Mouse (Mus musculus) frontal cortex, postnatal 10 days (tissue): Measurements from ENCODE around the gene Ifitm3.
"Not testable (repeated sequence)": the region's sequence is repeated elsewhere in the genome, so short reads cannot be mapped to it uniquely, and the experiment has no call there.

ENCODE experiments used
- DNase-seq, 2 experiments: peaks; one replicate each; pipeline ENCODE4 v3.0.0; 2022; ENCODE audit warnings: low spot score in 2 of 2, mixed read lengths in 1 of 2

Ifitm3 gene

GRCm38 (mm10) chr7:141000881-141001708, 9.5 kb downstream of the Ifitm3 start:
- no peak for DNase-seq

GRCm38 (mm10) chr7:140998853-140999700, 11.5 kb downstream of the Ifitm3 start:
- DNase-seq = no peak

- no peak for DNase-seq
These were observed 12.8 kb downstream of the Ifitm3 start for GRCm38 (mm10) chr7:140997817-140998216.

- no peak for DNase-seq
These were observed 19.4 kb downstream of the Ifitm3 start for GRCm38 (mm10) chr7:140991117-140991689.

GRCm38 (mm10) chr7:140990622-140991021, 19.9 kb downstream of the Ifitm3 start:
- DNase-seq = no peak

DNA sequence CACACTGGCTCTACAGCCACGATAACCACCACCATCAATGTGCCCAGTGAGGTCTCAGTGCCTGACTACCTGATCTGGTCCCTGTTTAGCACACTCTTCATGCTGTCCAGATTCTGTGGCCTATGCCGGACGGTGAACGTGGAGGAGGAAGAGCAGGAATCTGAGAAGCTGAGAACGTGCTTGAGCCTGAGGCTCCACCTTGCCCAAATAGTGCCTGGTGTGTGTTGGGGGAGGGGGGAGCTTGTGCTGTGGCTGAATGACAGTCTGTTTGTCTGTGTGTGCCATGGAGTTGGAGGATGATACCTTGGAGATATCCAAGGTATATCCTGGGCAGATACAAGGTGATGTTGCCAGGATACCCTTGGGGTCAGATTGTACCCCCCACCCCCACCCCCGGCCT, 20.4 kb downstream of the Ifitm3 start:
- no peak for DNase-seq

- DNase-seq = no peak
These were observed 21.5 kb downstream of the Ifitm3 start for GRCm38 (mm10) chr7:140989022-140989421.

GRCm38 (mm10) chr7:140987182-140988138, 23.1 kb downstream of the Ifitm3 start:
- DNase-seq = no peak

GRCm38 (mm10) chr7:140982971-140983370, 27.6 kb downstream of the Ifitm3 start:
- DNase-seq = no peak

DNA sequence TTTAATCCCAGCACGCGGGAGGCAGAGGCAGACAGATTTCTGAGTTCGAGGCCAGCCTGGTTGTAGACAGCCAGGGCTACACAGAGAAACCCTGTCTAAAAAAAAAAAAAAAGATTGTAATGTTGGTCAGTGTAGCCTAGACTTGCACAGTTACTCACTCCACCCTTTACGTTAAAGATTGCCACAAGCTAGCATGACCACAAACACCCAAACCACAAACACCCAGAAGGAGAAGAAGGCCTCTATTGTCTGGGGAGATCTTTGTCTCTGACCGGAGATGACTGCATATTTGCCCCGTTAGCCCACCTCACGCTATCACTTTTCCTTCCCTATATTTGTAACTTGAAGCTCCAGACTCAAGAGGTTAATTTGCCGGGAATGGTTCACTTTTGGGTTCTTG, 28.9 kb downstream of the Ifitm3 start:
- DNase-seq = no peak

DNA sequence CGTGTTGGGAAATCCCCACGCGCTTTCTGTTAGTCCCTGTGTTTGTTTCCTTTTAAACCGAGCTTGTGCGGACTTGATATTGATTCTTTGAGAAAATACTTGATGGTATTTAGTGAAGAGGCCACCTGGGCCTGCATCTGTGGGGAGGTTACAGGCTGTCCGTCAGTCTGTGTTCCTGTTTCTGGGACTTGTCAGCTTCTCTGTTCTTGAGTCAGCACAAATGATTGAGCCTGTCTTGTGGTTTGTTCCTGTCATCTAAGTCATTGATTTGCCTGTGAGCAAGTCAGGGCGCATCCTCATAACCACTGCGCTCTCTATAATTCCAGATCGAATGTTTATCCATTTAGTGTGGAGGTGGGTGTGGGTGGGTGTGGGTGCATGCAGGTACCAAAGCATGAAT, 33.9 kb downstream of the Ifitm3 start:
- not testable (repeated sequence) for DNase-seq

DNA sequence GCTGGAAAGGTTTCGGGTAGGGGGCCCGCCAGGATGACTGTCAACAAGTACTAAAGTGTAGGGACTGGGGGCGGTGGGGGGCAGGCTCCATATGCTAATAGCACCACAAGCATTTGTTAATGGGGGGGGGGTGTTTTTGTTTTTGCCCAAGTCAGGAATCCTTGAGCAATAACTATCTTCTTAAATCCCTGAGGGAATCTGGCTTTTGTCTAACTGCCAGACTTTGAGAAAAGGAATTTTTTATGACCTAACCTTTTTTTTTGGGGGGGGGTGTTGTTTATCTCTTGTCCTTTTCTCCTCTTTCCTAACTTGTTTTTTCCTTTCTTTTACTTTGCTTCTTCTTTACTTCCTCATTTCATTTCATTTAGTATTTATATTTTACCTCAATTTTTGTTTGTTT, 35.1 kb downstream of the Ifitm3 start:
- no peak for DNase-seq

GRCm38 (mm10) chr7:140974940-140975339, 35.6 kb downstream of the Ifitm3 start:
- no peak for DNase-seq

- no peak for DNase-seq
These were observed 37.0 kb downstream of the Ifitm3 start for GRCm38 (mm10) chr7:140973396-140974165.

DNA sequence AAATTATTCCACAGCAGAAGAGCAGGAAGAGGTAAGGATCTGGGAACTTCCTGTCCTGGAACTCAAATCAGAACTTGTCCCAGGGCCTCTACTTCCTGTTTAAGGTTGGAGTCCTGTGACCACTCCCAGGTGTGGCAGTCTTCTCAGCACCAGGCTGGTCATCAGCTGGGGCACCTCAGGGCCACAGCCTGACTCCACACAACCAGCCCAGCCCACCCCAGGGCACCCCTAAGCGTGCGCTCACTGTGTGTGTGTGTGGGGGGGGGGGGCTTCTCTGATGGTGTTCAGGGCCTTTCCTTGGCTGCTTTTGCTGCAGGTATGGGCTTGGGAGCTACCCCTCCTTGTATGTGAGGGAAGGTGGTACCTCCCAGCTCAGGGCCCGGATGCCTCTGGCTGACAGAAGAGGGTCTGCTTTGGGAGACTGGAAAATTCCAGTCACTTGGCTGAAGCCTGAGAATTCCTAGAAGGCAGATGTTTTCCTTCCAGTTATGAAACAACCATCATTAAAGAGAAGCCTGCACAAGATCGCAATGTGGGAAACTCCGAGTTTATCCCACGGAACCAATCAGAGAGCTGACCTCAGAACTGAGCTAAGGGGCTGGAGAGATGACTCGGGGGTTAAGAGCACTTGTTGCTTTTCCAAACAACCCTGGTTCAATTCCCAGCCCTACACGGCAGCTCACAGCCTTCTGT, 38.9 kb downstream of the Ifitm3 start:
- DNase-seq = no peak

DNA sequence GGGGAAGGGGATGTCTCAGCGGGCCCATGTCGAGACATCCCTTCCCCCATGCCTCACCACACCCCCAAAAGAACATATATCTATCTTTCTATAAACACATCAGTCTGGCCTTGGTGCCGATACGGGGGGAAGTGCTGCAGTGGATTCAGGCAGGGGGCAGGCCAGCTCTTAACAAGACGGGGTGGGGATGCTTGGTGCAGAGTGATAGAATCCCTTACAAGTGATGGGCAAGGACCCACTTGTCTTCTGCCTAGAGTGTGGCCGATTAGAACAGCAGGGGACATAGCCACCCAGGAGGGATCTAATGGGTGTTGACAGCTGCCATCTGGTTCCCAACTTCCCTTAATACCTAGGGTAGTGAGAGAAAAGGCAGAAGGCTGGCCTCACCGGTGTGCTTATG, 39.6 kb downstream of the Ifitm3 start:
- DNase-seq = no peak

DNA sequence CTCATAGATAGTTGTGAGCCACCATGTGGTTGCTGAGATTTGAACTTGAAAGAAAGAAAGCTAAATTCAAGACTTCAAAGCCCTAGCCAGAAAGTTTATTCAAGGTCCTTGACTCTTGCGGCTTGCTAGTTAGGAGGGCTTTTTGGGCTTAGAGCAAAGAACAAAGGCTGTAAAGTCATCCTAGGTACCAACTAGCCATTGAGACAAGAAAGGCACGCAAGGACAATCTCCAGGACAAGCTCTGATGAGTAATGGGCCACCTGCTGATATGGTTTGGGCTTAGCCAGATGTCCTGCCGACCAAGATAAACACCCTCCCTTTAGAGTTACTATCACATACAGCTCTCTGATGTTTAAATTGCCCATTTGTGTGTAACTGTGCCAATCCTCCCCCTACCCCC, 41.9 kb downstream of the Ifitm3 start:
- DNase-seq = not testable (repeated sequence)

- no peak for DNase-seq
These were observed 42.5 kb downstream of the Ifitm3 start for GRCm38 (mm10) chr7:140967862-140968591.

GRCm38 (mm10) chr7:140966921-140967320, 43.6 kb downstream of the Ifitm3 start, which contains the start of gene Ifitm1:
Ifitm1 (plus strand) TSS chr7:140967221.
- no peak for DNase-seq
